Mouse (Mus musculus) kidney, postnatal 4 days (tissue): ENCODE results near the gene Itprip.

Experiments used
- DNase-seq, 2 experiments: peaks; one replicate each; pipeline ENCODE4 v3.0.0; 2021; ENCODE audit warnings: mixed read lengths in 2 of 2

Itprip gene

GRCm38 (mm10) chr19:47919126-47919965 lies at the start of gene Itprip, which contains the start of gene Cfap43:
Gene Itprip (minus strand): TSS chr19:47919299.
Gene Cfap43 (minus strand): TSS chr19:47919287.
- DNase-seq = peak; percentile 82 to 91

- DNase-seq = no peak
Measured at GRCm38 (mm10) chr19:47958181-47958580, 39.1 kb upstream of the Itprip start.

GRCm38 (mm10) chr19:47953169-47953568 lies 34.1 kb upstream of the Itprip start:
- DNase-seq = no peak

GRCm38 (mm10) chr19:47950946-47951345 lies 31.8 kb upstream of the Itprip start:
- no peak for DNase-seq

- DNase-seq = peak; percentile 42 to 54
Measured at GRCm38 (mm10) chr19:47946821-47947465, 27.8 kb upstream of the Itprip start.

GRCm38 (mm10) chr19:47939361-47939760 lies 20.3 kb upstream of the Itprip start:
- no peak for DNase-seq

- peak; percentile 79 to 86 for DNase-seq
Measured at GRCm38 (mm10) chr19:47937443-47938406, 18.6 kb upstream of the Itprip start, which contains the start of gene Cfap58. Gene Cfap58 (plus strand): TSS chr19:47937675.

- no peak for DNase-seq
Measured at GRCm38 (mm10) chr19:47936938-47937337, 17.8 kb upstream of the Itprip start.

GRCm38 (mm10) chr19:47936490-47936889 lies 17.4 kb upstream of the Itprip start:
- no peak for DNase-seq

- DNase-seq = no peak
Measured at GRCm38 (mm10) chr19:47935530-47935929, 16.4 kb upstream of the Itprip start.

GRCm38 (mm10) chr19:47934636-47935238 lies 15.6 kb upstream of the Itprip start:
- peak in 1 of 2 experiments; percentile 26 for DNase-seq

GRCm38 (mm10) chr19:47934146-47934545 lies 15.0 kb upstream of the Itprip start:
- no peak for DNase-seq

GRCm38 (mm10) chr19:47931982-47932638 lies 13.0 kb upstream of the Itprip start:
- DNase-seq = peak; percentile 28 to 53

GRCm38 (mm10) chr19:47929043-47929442 lies 9.9 kb upstream of the Itprip start:
- no peak for DNase-seq

GRCm38 (mm10) chr19:47927032-47927431 lies 7.9 kb upstream of the Itprip start:
- no peak for DNase-seq

GRCm38 (mm10) chr19:47925819-47926218 lies 6.7 kb upstream of the Itprip start:
- DNase-seq = no peak

- DNase-seq = peak; percentile 31 to 57
Measured at GRCm38 (mm10) chr19:47919966-47920375, 872 bp upstream of the Itprip start.

- DNase-seq = peak in 1 of 2 experiments; percentile 47
Measured at GRCm38 (mm10) chr19:47918455-47919101, 521 bp downstream of the Itprip start.

- no peak for DNase-seq
Measured at GRCm38 (mm10) chr19:47918016-47918415, 1.1 kb downstream of the Itprip start.

GRCm38 (mm10) chr19:47917396-47917795 lies 1.7 kb downstream of the Itprip start:
- no peak for DNase-seq

- no peak for DNase-seq
Measured at GRCm38 (mm10) chr19:47915251-47915650, 3.8 kb downstream of the Itprip start.
